Mouse (Mus musculus) cerebellum, postnatal 14 days (tissue): ENCODE data around the gene Nrip1.
A peak's percentile ranks its signal among the peaks of the same experiment; 100 is the strongest.

ENCODE experiments used
- DNase-seq, 2 experiments: peaks; one replicate each; pipeline ENCODE4 v3.0.0; 2021; ENCODE audit warnings: mixed read lengths in 2 of 2

Gene Nrip1

GRCm38 (mm10) chr16:76344761-76345368, 28.8 kb downstream of the Nrip1 start:
- no peak for DNase-seq

GRCm38 (mm10) chr16:76344030-76344429, 29.6 kb downstream of the Nrip1 start:
- no peak for DNase-seq

- DNase-seq, result no peak
Measured at GRCm38 (mm10) chr16:76341636-76342035, 32.0 kb downstream of the Nrip1 start.

GRCm38 (mm10) chr16:76339256-76339655, 34.4 kb downstream of the Nrip1 start:
- DNase-seq, result no peak

GRCm38 (mm10) chr16:76337351-76337750, 36.3 kb downstream of the Nrip1 start:
- no peak for DNase-seq

GRCm38 (mm10) chr16:76336932-76337331, 36.7 kb downstream of the Nrip1 start:
- DNase-seq, result no peak

- no peak for DNase-seq
Measured at GRCm38 (mm10) chr16:76335913-76336312, 37.7 kb downstream of the Nrip1 start.

- DNase-seq, result no peak
Measured at GRCm38 (mm10) chr16:76332127-76332526, 41.5 kb downstream of the Nrip1 start.

- DNase-seq, result no peak
Measured at GRCm38 (mm10) chr16:76331231-76331630, 42.4 kb downstream of the Nrip1 start.

GRCm38 (mm10) chr16:76325315-76325710, 48.3 kb downstream of the Nrip1 start:
- no peak for DNase-seq

GRCm38 (mm10) chr16:76324411-76325314, 49.0 kb downstream of the Nrip1 start:
- DNase-seq, result no peak

GRCm38 (mm10) chr16:76323594-76324307, 49.9 kb downstream of the Nrip1 start:
- no peak for DNase-seq

- DNase-seq, result no peak
Measured at GRCm38 (mm10) chr16:76323141-76323540, 50.5 kb downstream of the Nrip1 start.

GRCm38 (mm10) chr16:76321527-76322165, 52.0 kb downstream of the Nrip1 start:
- DNase-seq, result no peak

- no peak for DNase-seq
Measured at GRCm38 (mm10) chr16:76320118-76320473, 53.5 kb downstream of the Nrip1 start.

- DNase-seq, result peak in 1 of 2 experiments; percentile 24
Measured at GRCm38 (mm10) chr16:76319364-76320117, 54.1 kb downstream of the Nrip1 start.

GRCm38 (mm10) chr16:76318331-76318922, 55.2 kb downstream of the Nrip1 start:
- DNase-seq, result no peak

GRCm38 (mm10) chr16:76316940-76317822, 56.4 kb downstream of the Nrip1 start:
- no peak for DNase-seq

- DNase-seq, result no peak
Measured at GRCm38 (mm10) chr16:76315642-76316041, 58.0 kb downstream of the Nrip1 start.

GRCm38 (mm10) chr16:76314013-76314950, 59.3 kb downstream of the Nrip1 start:
- no peak for DNase-seq
